Mouse (Mus musculus) neural tube, embryonic 11.5 days (tissue): ENCODE results near the gene Pik3cb. TPM values are rescaled to one million over a fixed set of nuclear protein-coding genes. Genes with fewer than 3 reads are reported as not detected.

Experiments used
- ATAC-seq: fragments of 200-750 bp; cut with Nextera tagmentation; 2 replicates; pipeline ENCODE4 v1.8.0; 2017; ENCODE audit warnings: moderate number of reproducible peaks, mild to moderate bottlenecking, moderate TSS enrichment, moderate library complexity; ENCODE audit not compliant: insufficient read depth, low FRiP score, low TSS enrichment
- DNase-seq: peaks from one replicate; pipeline ENCODE4 v3.0.0-alpha.2; 2015; ENCODE audit warnings: low spot score
- H3K27ac ChIP-seq: fragments of 300-500 bp; sonication (generic); 2 replicates; pipeline ENCODE4 v1.5.1; 2014; ENCODE audit warnings: low read depth, mild to moderate bottlenecking, low read length
- H3K27me3 ChIP-seq: fragments of 300-500 bp; sonication (generic); 2 replicates; pipeline ENCODE4 v1.6.1; 2014; ENCODE audit warnings: mild to moderate bottlenecking, low read length, mixed read lengths; ENCODE audit not compliant: control insufficient read depth, insufficient read depth
- H3K36me3 ChIP-seq: fragments of 300-500 bp; sonication (generic); 2 replicates; pipeline ENCODE4 v1.6.1; 2014; ENCODE audit warnings: mild to moderate bottlenecking, low read length, moderate library complexity, mixed read lengths; ENCODE audit not compliant: control insufficient read depth, insufficient read depth
- H3K4me1 ChIP-seq: fragments of 300-500 bp; sonication (generic); 2 replicates; pipeline ENCODE4 v1.6.1; 2014; ENCODE audit warnings: low read length, mixed read lengths; ENCODE audit not compliant: control insufficient read depth, insufficient read depth
- H3K4me2 ChIP-seq: fragments of 300-500 bp; sonication (generic); 2 replicates; pipeline ENCODE4 v1.6.1; 2014; ENCODE audit warnings: low read depth, mild to moderate bottlenecking, moderate library complexity
- H3K4me3 ChIP-seq: fragments of 300-500 bp; sonication (generic); 2 replicates; pipeline ENCODE4 v1.5.1; 2014; ENCODE audit warnings: low read depth, low read length
- H3K9ac ChIP-seq: fragments of 300-500 bp; sonication (generic); 2 replicates; pipeline ENCODE4 v1.6.1; 2014; ENCODE audit warnings: mild to moderate bottlenecking, low read length
- H3K9me3 ChIP-seq: fragments of 300-500 bp; sonication (generic); 2 replicates; pipeline ENCODE4 v1.6.1; 2016; ENCODE audit warnings: low read length; ENCODE audit not compliant: control insufficient read depth
- WGBS: fragments of 180-500 bp; shearing (Covaris S2); extraction: QIAGEN DNeasy Blood & Tissue Kit; methylation state at CpG from one replicate; pipeline ENCODE4 v1.1.7; 2014; 5-methylcytosine and 5-hydroxymethylcytosine counted together
- polyA plus RNA-seq: library from polyadenylated mRNA; unstranded; fragments of >200 nt; fragmentation: Nextera tagmentation; extraction: Ambion mirVana; gene quantifications from 2 replicates; pipeline ENCODE4 v1.2.1, GENCODE M21; 2014

The Pik3cb gene
- polyA plus RNA-seq, 1 experiment from 2014 or later: 1.4 TPM

DNA sequence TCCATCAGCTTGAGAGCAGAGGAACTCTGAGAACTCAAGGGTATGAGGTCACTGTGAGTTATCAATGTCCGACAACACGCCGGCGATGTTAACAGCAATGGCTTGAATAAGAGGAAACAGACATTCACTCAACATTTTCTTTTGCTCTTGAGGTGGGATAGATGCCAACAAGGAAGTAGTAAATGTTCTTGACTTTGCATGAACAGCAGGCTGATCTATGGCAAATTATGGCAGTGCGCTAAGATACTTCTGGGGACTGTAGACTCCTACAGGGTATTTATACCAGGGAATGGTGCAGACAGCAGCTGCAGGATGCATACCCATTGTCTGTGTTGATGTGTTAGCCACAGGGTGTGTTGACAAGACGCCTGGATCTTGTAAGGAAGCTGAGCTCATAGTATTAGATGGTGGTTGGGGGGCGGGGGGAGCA is 17.8 kb upstream of the Pik3cb start:
- H3K9me3 ChIP-seq: no peaks in the 10 kb centered on the region
- no peak overlapping the region for H3K9ac ChIP-seq
- H3K27me3 ChIP-seq: no peaks in the 10 kb centered on the region
- WGBS: 81% methylated on average over 7 of the region's 7 CpGs
- H3K4me2 ChIP-seq: no peak overlapping the region
- H3K4me3 ChIP-seq: no peak overlapping the region
- no peak for ATAC-seq
- no peaks in the 10 kb centered on the region for H3K36me3 ChIP-seq
- H3K27ac ChIP-seq: no peak overlapping the region
- no peak for DNase-seq
- H3K4me1 ChIP-seq: no peaks in the 10 kb centered on the region

DNA sequence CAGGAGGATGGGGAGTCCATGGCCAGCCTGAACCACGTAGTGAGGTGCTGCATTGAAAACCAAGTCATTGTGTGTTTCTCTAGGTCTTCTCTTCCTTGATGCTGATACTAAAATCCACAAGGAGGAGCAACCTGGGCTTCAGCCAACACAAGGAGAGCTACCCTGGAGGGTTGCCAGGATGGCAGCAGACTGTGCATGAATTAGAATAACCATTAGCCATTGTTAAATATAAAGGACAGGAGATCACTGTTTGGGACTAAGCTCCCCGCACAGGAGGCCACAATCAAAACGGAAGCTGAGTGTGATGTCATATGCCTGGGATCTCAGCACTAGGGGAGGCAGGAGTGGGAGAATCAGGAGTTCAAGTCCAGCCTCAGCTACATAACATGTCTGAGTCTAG is 13.2 kb upstream of the Pik3cb start:
- WGBS: 32% methylated on average over 3 of the region's 3 CpGs
- Histone ChIP-seq H3K4me1 (no peaks in the 10 kb centered on the region), H3K4me3 (no peak overlapping the region), H3K27me3 (no peaks in the 10 kb centered on the region), H3K9me3 (no peaks in the 10 kb centered on the region), H3K4me2 (no peak overlapping the region), H3K27ac (no peak overlapping the region), H3K9ac (no peak overlapping the region), H3K36me3 (no peaks in the 10 kb centered on the region)
- DNase-seq: no peak
- no peak for ATAC-seq

DNA sequence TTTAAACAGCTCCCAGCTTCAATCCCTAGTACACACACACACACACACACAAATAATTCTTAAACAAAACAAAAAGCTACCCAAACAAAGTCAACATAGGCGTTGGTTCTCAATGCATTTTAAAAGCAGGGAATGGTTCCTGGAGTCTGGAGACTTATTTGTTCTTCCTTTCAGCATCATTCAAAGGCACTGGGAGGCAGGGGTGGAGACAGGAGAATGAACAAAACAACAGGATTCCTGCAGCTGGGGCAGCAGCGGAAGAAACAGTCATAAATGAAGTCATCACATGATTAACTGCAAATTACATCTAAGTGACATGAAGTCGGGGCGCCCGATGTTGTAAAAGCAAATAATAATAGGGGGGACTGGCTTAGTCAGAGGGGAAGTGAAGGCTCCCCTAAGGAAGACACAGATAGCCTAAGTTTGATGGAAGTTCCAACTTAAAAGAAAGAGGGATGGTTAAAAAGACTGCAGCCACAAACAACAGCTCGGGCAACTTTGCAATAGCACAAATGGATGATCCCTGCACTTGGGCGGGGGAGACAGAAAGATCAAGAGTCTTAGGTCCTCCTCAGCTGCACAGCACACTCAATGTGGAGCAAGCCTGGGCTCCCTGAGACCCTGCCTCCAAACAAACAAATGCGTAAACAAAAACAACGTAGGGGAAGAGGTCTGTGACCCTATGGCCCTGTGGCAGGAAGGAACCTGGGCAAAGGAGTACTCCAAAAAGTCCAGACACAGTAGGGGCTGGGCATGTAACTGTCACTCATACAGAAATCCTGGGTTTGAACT is 12.5 kb upstream of the Pik3cb start:
- no peaks in the 10 kb centered on the region for H3K4me1 ChIP-seq
- DNase-seq: no peak
- H3K4me2 ChIP-seq: no peak overlapping the region
- whole genome bisulfite sequencing: 20% methylated on average over 9 of the region's 9 CpGs
- H3K4me3 ChIP-seq: no peak overlapping the region
- H3K27me3 ChIP-seq: no peaks in the 10 kb centered on the region
- no peak overlapping the region for H3K9ac ChIP-seq
- H3K9me3 ChIP-seq: no peaks in the 10 kb centered on the region
- no peaks in the 10 kb centered on the region for H3K36me3 ChIP-seq
- H3K27ac ChIP-seq: no peak overlapping the region
- no peak for ATAC-seq

DNA sequence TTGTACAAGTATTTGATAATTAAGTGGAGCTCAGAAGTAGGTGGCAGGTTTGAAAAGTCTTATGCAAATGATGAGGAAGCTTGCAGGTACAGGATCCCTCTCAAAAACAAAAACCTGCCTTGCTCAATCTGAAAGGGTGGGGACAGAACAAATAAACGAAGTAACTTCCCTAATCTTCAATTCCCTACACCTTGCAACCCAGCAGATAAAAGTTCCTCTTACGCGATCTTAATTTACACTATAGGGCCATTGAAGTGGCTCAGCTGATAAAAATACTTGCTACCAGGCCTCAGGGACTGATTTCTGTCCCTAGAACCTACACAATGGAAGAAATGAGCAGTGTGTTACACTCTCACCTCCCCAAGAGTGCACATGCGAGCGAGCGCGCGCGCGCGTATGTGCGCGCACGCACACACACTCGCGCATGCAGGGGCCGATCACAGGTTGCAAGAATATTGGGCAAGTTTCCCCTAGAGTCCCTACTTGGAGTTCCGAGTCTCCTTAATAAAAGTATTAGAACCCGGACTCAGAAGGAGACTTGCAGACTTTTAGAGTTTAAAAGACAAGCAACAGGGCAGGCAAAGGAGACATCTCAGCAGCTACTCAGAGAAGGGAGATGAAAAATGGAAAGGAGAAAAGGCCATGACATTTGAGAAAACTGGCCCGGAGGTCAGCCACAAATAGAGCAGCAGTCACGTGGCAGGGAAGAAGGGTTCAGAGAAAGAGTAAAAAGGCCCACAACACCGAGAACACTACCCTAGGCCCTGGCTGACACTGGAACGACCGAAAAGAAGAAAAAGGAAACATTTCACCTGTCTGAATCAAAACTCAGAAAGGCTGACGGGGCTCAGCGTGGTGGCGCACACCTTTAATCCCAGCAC is 6.7 kb upstream of the Pik3cb start:
- Histone ChIP-seq H3K9me3 (no peaks in the 10 kb centered on the region), H3K4me3 (no peak overlapping the region), H3K36me3 (no peaks in the 10 kb centered on the region), H3K27ac (no peak overlapping the region), H3K4me2 (no peak overlapping the region), H3K9ac (no peak overlapping the region), H3K27me3 (no peaks in the 10 kb centered on the region), H3K4me1 (no peaks in the 10 kb centered on the region)
- 88% methylated on average over 27 of the region's 27 CpGs for WGBS
- ATAC-seq (no peak), DNase-seq (no peak)

DNA sequence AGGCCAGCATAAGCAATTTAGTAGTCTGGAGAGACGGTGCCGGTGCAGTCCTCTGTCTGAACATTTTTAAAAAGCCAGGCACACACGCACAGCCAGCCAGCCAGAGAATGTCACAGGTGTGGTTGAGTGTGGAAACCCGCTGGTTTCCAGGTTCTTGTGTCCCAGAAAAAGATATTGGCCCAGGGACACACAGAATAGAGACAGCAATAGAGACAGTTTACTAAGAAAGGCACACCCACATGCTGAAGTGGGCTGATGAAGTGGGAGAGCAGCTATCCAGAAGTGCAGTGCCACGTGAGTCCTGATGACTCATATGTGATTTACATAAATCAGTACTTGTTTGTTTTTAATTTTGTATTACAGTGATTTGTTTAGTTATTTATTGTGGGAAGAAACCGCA is 5.3 kb upstream of the Pik3cb start:
- no peaks in the 10 kb centered on the region for H3K36me3 ChIP-seq
- no peak for ATAC-seq

DNA sequence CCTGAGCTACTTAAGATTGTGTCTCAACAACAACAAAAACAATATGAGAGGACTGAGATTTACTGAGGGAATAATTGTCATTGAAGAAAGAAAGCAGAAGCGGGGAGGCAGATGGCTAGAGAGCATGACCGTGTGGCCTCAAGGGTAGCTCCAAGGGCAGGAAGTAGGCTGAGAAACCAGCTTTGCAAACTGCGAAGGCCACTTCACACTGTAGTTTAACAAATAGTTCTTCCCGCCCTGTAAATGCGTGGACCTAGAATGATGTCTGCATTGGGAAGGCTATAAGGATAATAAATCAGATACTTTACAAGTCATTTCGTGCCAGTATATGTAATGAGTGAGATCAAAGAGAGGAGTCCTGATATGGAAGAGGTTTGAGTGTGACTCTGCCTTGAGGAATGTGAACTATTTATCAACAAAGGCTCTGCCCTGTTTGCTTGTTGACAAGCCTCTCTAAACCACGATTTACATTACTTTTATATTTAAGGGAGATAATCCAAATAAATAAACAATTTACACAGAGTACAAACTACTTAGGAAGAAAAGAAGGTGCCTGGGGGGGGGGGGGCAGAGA is 4.1 kb upstream of the Pik3cb start:
- ATAC-seq (no peak), DNase-seq (no peak)
- WGBS: 57% methylated on average over 7 of the region's 7 CpGs

More for the DNA sequence above, 5.3 kb upstream of the Pik3cb start:
- Histone ChIP-seq H3K27ac (no peak overlapping the region), H3K27me3 (no peaks in the 10 kb centered on the region), H3K4me2 (no peak overlapping the region), H3K4me1 (no peaks in the 10 kb centered on the region), H3K4me3 (no peak overlapping the region), H3K9me3 (no peaks in the 10 kb centered on the region), H3K9ac (no peak overlapping the region)
- 72% methylated on average over 6 of the region's 6 CpGs for WGBS
- DNase-seq: no peak

DNA sequence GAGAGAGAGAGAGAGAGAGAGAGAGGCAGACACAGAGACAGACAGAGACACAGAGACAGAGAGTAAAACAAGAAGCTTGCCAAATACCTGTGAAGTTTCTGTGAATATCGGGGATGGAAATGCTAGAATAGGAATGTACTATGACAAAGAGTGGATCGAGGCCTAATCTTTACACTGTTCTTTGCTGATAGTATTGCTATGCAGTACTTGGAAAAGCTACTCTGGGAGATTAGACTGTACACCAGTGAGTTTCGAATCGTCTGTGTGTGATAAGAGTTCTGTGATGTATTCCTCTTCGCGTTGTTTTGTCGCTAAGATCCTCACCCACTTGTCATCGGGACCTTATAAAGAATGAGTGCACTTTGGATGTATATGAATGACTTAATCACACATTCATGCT is 1.2 kb upstream of the Pik3cb start:
- H3K27me3 ChIP-seq: no peaks in the 10 kb centered on the region
- no peak overlapping the region for H3K27ac ChIP-seq
- ATAC-seq (no peak), DNase-seq (no peak)
- H3K4me1 ChIP-seq: no peaks in the 10 kb centered on the region
- no peak overlapping the region for H3K4me3 ChIP-seq
- H3K9ac ChIP-seq: no peak overlapping the region
- H3K9me3 ChIP-seq: no peaks in the 10 kb centered on the region
- 84% methylated on average over 8 of the region's 8 CpGs for WGBS
- no peak overlapping the region for H3K4me2 ChIP-seq
- H3K36me3 ChIP-seq: no peaks in the 10 kb centered on the region

More for the DNA sequence above, 4.1 kb upstream of the Pik3cb start:
- Histone ChIP-seq H3K27me3 (no peaks in the 10 kb centered on the region), H3K36me3 (no peaks in the 10 kb centered on the region), H3K9ac (no peak overlapping the region), H3K4me1 (no peaks in the 10 kb centered on the region), H3K4me3 (no peak overlapping the region), H3K27ac (no peak overlapping the region), H3K9me3 (no peaks in the 10 kb centered on the region), H3K4me2 (no peak overlapping the region)

DNA sequence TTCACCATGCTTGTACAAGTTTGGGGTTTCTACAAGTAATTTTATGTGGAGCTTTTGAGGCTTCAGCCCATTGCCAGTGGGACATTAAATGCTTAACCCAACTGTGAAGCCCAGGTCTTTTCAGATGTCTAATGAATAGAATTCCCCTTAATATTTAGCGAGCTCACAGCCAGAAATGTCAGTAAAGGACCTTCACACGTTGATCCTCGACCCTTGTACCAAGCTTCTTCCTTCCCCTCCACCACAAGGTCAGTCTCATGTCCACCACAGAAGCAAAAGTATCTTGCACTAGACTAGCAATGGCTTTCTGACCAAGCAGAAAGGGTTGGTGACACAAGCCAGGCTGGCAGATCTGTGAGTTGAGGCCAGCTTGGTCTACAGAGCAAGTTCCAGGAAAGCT is 750 bp upstream of the Pik3cb start:
- no peaks in the 10 kb centered on the region for H3K27me3 ChIP-seq
- 46% methylated on average over 3 of the region's 3 CpGs for WGBS
- H3K27ac ChIP-seq: no peak overlapping the region
- ATAC-seq (no peak), DNase-seq (no peak)
- H3K36me3 ChIP-seq: no peaks in the 10 kb centered on the region
- H3K4me2 ChIP-seq: peak overlapping the region; percentile 66
- no peak overlapping the region for H3K4me3 ChIP-seq
- H3K9me3 ChIP-seq: no peaks in the 10 kb centered on the region
- no peak overlapping the region for H3K9ac ChIP-seq
- H3K4me1 ChIP-seq: no peaks in the 10 kb centered on the region
